In the genomic region with DNA sequence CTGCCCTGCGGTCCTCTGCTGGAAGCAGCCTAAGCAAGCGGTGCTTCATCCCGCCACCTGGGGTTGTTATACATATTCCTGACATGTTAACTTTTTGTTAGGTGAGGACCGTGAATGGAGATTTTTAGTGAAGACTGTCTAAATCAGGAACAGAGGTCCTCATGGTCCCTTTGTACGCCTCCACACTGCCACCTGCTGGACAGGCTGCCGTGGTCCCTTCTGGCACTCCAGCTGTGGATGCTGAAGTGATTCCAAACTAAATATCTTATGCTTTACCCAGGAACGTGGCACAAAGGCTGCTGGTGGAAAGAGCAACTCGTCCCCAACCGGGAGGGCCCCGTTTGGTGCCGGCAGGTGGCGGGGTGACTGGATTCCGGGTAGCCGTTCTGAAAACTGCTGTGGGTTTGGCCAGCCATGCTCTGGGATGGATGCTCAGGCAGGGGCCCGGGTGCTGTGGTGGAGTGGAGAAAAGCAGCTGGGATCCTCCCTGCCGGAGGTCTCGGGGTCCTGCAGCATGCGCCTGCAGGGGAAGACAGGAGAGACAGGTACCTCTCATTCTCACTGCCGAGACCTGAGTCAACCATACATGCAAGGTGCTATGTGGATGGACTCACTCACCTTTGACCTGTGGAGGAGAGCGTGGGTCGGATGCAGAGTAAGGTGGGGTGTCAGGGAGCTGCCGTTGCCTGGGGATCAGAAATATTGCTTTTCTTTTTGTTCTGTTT, we compare ENCODE assay signal across 8 mouse cellular contexts. TPM values are rescaled to one million over a fixed set of nuclear protein-coding genes. Genes with fewer than 3 reads are reported as not detected.
DNase-seq lines count a peak whose midpoint lies in the region; ATAC-seq lines count a peak whose summit lies in the region.

No protein-coding gene starts in this region.

- peak overlapping the region; percentile 50 for H3K4me2 ChIP-seq in hindbrain, embryonic 16.5 days (ENCODE audit: low read length)

- peak overlapping the region; percentile 41 for H3K9ac ChIP-seq in hindbrain, embryonic 16.5 days (ENCODE audit: low read depth, low read length)

- no peaks in the 10 kb centered on the region for H3K27me3 ChIP-seq in hindbrain, embryonic 16.5 days (replicated peaks; ENCODE audit: control insufficient read depth, insufficient read depth, low read length)

- DNase-seq in R1 (ENCODE audit: low read depth, low spot score) = peak; percentile 74
- DNase-seq in cerebellum, postnatal 14 days = peak; percentile 95 to 99
- DNase-seq in gastrocnemius, adult 18-20 months (ENCODE audit: low spot score) = peak; percentile 76
- DNase-seq in left cerebral cortex, adult 11 months (ENCODE audit: low spot score) = peak; percentile 67
- peak; percentile 95 for DNase-seq in right cerebral cortex, postnatal 14 days
- DNase-seq in urinary bladder, postnatal 25 days (ENCODE audit: low spot score) = peak; percentile 93

- H3K9me3 ChIP-seq in hindbrain, embryonic 16.5 days (ENCODE audit: control insufficient read depth, low read length) = no peaks in the 10 kb centered on the region

- peak overlapping the region; percentile 25 for H3K4me3 ChIP-seq in hindbrain, embryonic 16.5 days (ENCODE audit: low read length)

- H3K27ac ChIP-seq in hindbrain, embryonic 16.5 days (ENCODE audit: low read depth, low read length) = no peak overlapping the region

- no peaks in the 10 kb centered on the region for H3K36me3 ChIP-seq in hindbrain, embryonic 16.5 days (ENCODE audit: control insufficient read depth, insufficient read depth, low read length)

- peaks cover 3% of the 10 kb centered on the region; the same call in 1 of the 2 replicates for H3K4me1 ChIP-seq in hindbrain, embryonic 16.5 days (ENCODE audit: control insufficient read depth, insufficient read depth, low read depth, low read length)

- 21% methylated on average over 22 of the region's 22 CpGs for WGBS in hindbrain, embryonic 16.5 days

- peak; percentile 87 for ATAC-seq in hindbrain, embryonic 16.5 days
- peak; percentile 95 for ATAC-seq in megakaryocyte progenitor cell, adult 5-6 weeks (replicated peaks; ENCODE audit: poor library complexity)

RNA-seq across cellular contexts. Expression of a gene that starts 47.8 kb away (rescaled TPM):
- total RNA-seq in gastrocnemius, adult 18-20 months (2021) = under 1 TPM in 1 of 2 experiments, not detected in 1; 0.09 TPM
- polyA plus RNA-seq in hindbrain, embryonic 16.5 days (2015; fragmentation: Nextera tagmentation; extraction: Ambion mirVana) = 0.11 and 0.15 TPM in 2 replicates
- total RNA-seq in megakaryocyte progenitor cell, adult 5-6 weeks (2015) = not detected in 2 replicates
- not detected in 2 replicates for total RNA-seq in megakaryocyte progenitor cell, adult 5-6 weeks (2017)
